Mouse (Mus musculus) olfactory bulb, adult 2 months (tissue): ENCODE results near the gene Klrb1c.
"Not testable (repeated sequence)": the region's sequence is repeated elsewhere in the genome, so short reads cannot be mapped to it uniquely, and the experiment has no call there.

ENCODE experiments used
- CTCF ChIP-seq: fragments of 200-500 bp; IDR thresholded peaks from 2 replicates; pipeline ENCODE4 v1.5.1; 2012; ENCODE audit warnings: low read depth, mild to moderate bottlenecking, low read length, moderate library complexity; ENCODE audit not compliant: insufficient read depth
- POLR2A ChIP-seq: fragments of 200-500 bp; IDR thresholded peaks from 2 replicates; pipeline ENCODE4 v1.6.1; 2012; ENCODE audit warnings: mild to moderate bottlenecking, low read depth, low read length, moderate library complexity; ENCODE audit not compliant: insufficient read depth

DNA sequence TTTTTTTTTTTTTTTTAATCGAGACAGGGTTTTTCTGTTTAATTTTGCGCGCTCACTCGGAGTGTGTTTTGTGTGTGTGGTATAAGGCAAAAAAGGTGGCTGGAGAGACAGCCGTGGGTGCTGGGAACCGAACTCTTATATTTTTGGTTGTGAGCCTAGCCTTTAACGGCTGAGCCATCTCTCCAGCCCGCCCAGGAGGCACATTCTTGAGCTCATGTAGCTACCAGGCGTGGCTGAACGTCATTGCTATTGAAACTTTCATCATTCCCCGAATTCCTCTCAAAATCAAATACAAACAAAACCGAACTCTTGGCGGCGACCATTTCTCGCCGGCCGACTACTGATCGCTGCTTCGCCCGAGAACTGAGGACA lies 9.7 kb upstream of the Klrb1c start:
- TF ChIP-seq CTCF, POLR2A: not testable (repeated sequence)
